Mouse (Mus musculus) kidney, postnatal 0 days (tissue): ENCODE data around the gene Padi4. TPM values are rescaled to one million over a fixed set of nuclear protein-coding genes. Genes with fewer than 3 reads are reported as not detected.

Experiments
- ATAC-seq: fragments of 200-750 bp; cut with Nextera tagmentation; replicated peaks from 2 replicates; pipeline ENCODE4 v1.8.0; 2017; ENCODE audit warnings: low read depth, moderate number of reproducible peaks, moderate TSS enrichment, moderate library complexity; ENCODE audit not compliant: low FRiP score
- DNase-seq: peaks from one replicate; pipeline ENCODE4 v3.0.0-alpha.2; 2016; ENCODE audit warnings: low spot score
- H3K27ac ChIP-seq: fragments of 300-500 bp; sonication (generic); 2 replicates; pipeline ENCODE4 v1.5.1; 2014; ENCODE audit warnings: mild to moderate bottlenecking
- H3K27me3 ChIP-seq: fragments of 300-500 bp; sonication (generic); 2 replicates; pipeline ENCODE4 v1.6.1; 2014; ENCODE audit warnings: low read length, mixed read lengths; ENCODE audit not compliant: insufficient read depth
- H3K36me3 ChIP-seq: fragments of 300-500 bp; sonication (generic); 2 replicates; pipeline ENCODE4 v1.6.1; 2014; ENCODE audit warnings: low read length, mixed read lengths; ENCODE audit not compliant: insufficient read depth
- H3K4me1 ChIP-seq: fragments of 300-500 bp; sonication (generic); replicated peaks from 2 replicates; pipeline ENCODE4 v1.6.1; 2014; ENCODE audit warnings: antibody characterized with exemption, low read length, mixed read lengths; ENCODE audit not compliant: insufficient read depth
- H3K4me2 ChIP-seq: fragments of 300-500 bp; sonication (generic); 2 replicates; pipeline ENCODE4 v1.6.1; 2014; ENCODE audit warnings: mild to moderate bottlenecking, low read length, moderate library complexity, mixed read lengths
- H3K4me3 ChIP-seq: fragments of 300-500 bp; sonication (generic); replicated peaks from 2 replicates; pipeline ENCODE4 v1.5.1; 2014; ENCODE audit warnings: low read depth, low read length
- H3K9ac ChIP-seq: fragments of 300-500 bp; sonication (generic); 2 replicates; pipeline ENCODE4 v1.6.1; 2014; ENCODE audit warnings: low read depth, low read length
- H3K9me3 ChIP-seq: fragments of 300-500 bp; sonication (generic); replicated peaks from 2 replicates; pipeline ENCODE4 v1.6.1; 2016; ENCODE audit warnings: low read length, inconsistent platforms, mixed read lengths
- CTCF ChIP-seq: IDR thresholded peaks from 2 replicates; pipeline ENCODE4 v1.5.1; 2016; ENCODE audit warnings: antibody characterized with exemption, low read depth, mild to moderate bottlenecking, moderate library complexity
- WGBS: fragments of 180-500 bp; shearing (Covaris S2); extraction: QIAGEN DNeasy Blood & Tissue Kit; methylation state at CpG from one replicate; pipeline ENCODE4 v1.1.7; 2014; 5-methylcytosine and 5-hydroxymethylcytosine counted together
- polyA plus RNA-seq: library from polyadenylated mRNA; unstranded; fragments of >200 nt; fragmentation: Nextera tagmentation; extraction: Ambion mirVana; gene quantifications from 2 replicates; pipeline ENCODE4 v1.2.1, GENCODE M21; 2015

Padi4 gene
- polyA plus RNA-seq, 1 experiment from 2014 or later: 0.74 TPM

GRCm38 (mm10) chr4:140723192-140723591, 50.8 kb downstream of the Padi4 start:
- Histone ChIP-seq H3K36me3 (peaks cover 37% of the 10 kb centered on the region), H3K27me3 (no peaks in the 10 kb centered on the region), H3K27ac (no peak overlapping the region), H3K9ac (no peak overlapping the region), H3K4me2 (no peak overlapping the region), H3K9me3 (no peaks in the 10 kb centered on the region), H3K4me3 (no peak overlapping the region), H3K4me1 (no peaks in the 10 kb centered on the region)
- no peak for ATAC-seq
- TF ChIP-seq CTCF: no peak
- no peak for DNase-seq
- 80% methylated on average over 9 of the region's 9 CpGs for WGBS

GRCm38 (mm10) chr4:140722710-140723109, 51.3 kb downstream of the Padi4 start:
- H3K36me3 ChIP-seq: peaks cover 42% of the 10 kb centered on the region
- no peaks in the 10 kb centered on the region for H3K27me3 ChIP-seq
- ATAC-seq: no peak
- no peak overlapping the region for H3K4me2 ChIP-seq
- H3K9me3 ChIP-seq: no peaks in the 10 kb centered on the region
- no peak overlapping the region for H3K9ac ChIP-seq
- WGBS: 73% methylated on average over 9 of the region's 9 CpGs
- no peak for DNase-seq
- H3K27ac ChIP-seq: no peak overlapping the region
- no peaks in the 10 kb centered on the region for H3K4me1 ChIP-seq
- H3K4me3 ChIP-seq: no peak overlapping the region
- TF ChIP-seq CTCF: no peak

- H3K4me2 ChIP-seq: no peak overlapping the region
- no peak for DNase-seq
- no peak overlapping the region for H3K4me3 ChIP-seq
- H3K9ac ChIP-seq: no peak overlapping the region
- H3K36me3 ChIP-seq: peaks cover 47% of the 10 kb centered on the region
- H3K27ac ChIP-seq: no peak overlapping the region
- no peaks in the 10 kb centered on the region for H3K4me1 ChIP-seq
- H3K27me3 ChIP-seq: no peaks in the 10 kb centered on the region
- WGBS: 87% methylated on average over 20 of the region's 20 CpGs
- no peak for ATAC-seq
- no peaks in the 10 kb centered on the region for H3K9me3 ChIP-seq
- TF ChIP-seq CTCF: no peak
Measured at GRCm38 (mm10) chr4:140721968-140722490, 52.0 kb downstream of the Padi4 start.

- H3K9ac ChIP-seq: no peak overlapping the region
- H3K4me1 ChIP-seq: no peaks in the 10 kb centered on the region
- ATAC-seq (no peak), DNase-seq (no peak)
- H3K9me3 ChIP-seq: no peaks in the 10 kb centered on the region
- no peaks in the 10 kb centered on the region for H3K27me3 ChIP-seq
- H3K4me3 ChIP-seq: no peak overlapping the region
- 86% methylated on average over 5 of the region's 5 CpGs for WGBS
- H3K4me2 ChIP-seq: no peak overlapping the region
- H3K27ac ChIP-seq: no peak overlapping the region
- TF ChIP-seq CTCF: no peak
- H3K36me3 ChIP-seq: peaks cover 62% of the 10 kb centered on the region
Measured at GRCm38 (mm10) chr4:140720091-140720490, 53.9 kb downstream of the Padi4 start.

- no peaks in the 10 kb centered on the region for H3K27me3 ChIP-seq
- 95% methylated on average over 9 of the region's 9 CpGs for WGBS
- H3K4me2 ChIP-seq: no peak overlapping the region
- DNase-seq (no peak), ATAC-seq (no peak)
- no peak for TF ChIP-seq CTCF
- H3K9me3 ChIP-seq: no peaks in the 10 kb centered on the region
- no peak overlapping the region for H3K4me3 ChIP-seq
- H3K27ac ChIP-seq: no peak overlapping the region
- H3K4me1 ChIP-seq: peaks cover 5% of the 10 kb centered on the region; the same call in 1 of the 2 replicates
- no peak overlapping the region for H3K9ac ChIP-seq
- peaks cover 71% of the 10 kb centered on the region for H3K36me3 ChIP-seq
Measured at GRCm38 (mm10) chr4:140718436-140718835, 55.6 kb downstream of the Padi4 start.

- Histone ChIP-seq H3K9me3 (no peaks in the 10 kb centered on the region), H3K9ac (no peak overlapping the region), H3K27me3 (no peaks in the 10 kb centered on the region), H3K4me2 (no peak overlapping the region), H3K36me3 (peaks cover 84% of the 10 kb centered on the region), H3K27ac (no peak overlapping the region), H3K4me3 (no peak overlapping the region), H3K4me1 (peaks cover 5% of the 10 kb centered on the region; the same call in 1 of the 2 replicates)
- TF ChIP-seq CTCF: no peak
- ATAC-seq: no peak
- DNase-seq: no peak
- 97% methylated on average over 11 of the region's 11 CpGs for WGBS
Measured at GRCm38 (mm10) chr4:140716994-140717393, 57.0 kb downstream of the Padi4 start.

- no peak for TF ChIP-seq CTCF
- H3K9me3 ChIP-seq: no peaks in the 10 kb centered on the region
- H3K36me3 ChIP-seq: peaks cover 79% of the 10 kb centered on the region
- no peak for ATAC-seq
- H3K27ac ChIP-seq: no peak overlapping the region
- no peak overlapping the region for H3K4me2 ChIP-seq
- H3K4me3 ChIP-seq: no peak overlapping the region
- 80% methylated on average over 5 of the region's 5 CpGs for WGBS
- DNase-seq: no peak
- H3K27me3 ChIP-seq: no peaks in the 10 kb centered on the region
- H3K4me1 ChIP-seq: peaks cover 5% of the 10 kb centered on the region; the same call in 1 of the 2 replicates
- H3K9ac ChIP-seq: no peak overlapping the region
Measured at GRCm38 (mm10) chr4:140714586-140714985, 59.5 kb downstream of the Padi4 start.
